Mouse (Mus musculus) testis, adult 2 months (tissue): ENCODE data around the gene Tmem119.

ENCODE experiments used
- CTCF ChIP-seq: fragments of 200-500 bp; IDR thresholded peaks from 2 replicates; pipeline ENCODE4 v1.5.1; 2012; ENCODE audit warnings: low read depth, mild to moderate bottlenecking, inconsistent platforms, low read length, moderate library complexity; ENCODE audit not compliant: control insufficient read depth, insufficient read depth, insufficient replicate concordance
- POLR2A ChIP-seq: fragments of 200-500 bp; IDR thresholded peaks from 2 replicates; pipeline ENCODE4 v1.6.1; 2012; ENCODE audit warnings: low read depth, mild to moderate bottlenecking, inconsistent platforms, low read length, moderate library complexity; ENCODE audit not compliant: control insufficient read depth

DNA sequence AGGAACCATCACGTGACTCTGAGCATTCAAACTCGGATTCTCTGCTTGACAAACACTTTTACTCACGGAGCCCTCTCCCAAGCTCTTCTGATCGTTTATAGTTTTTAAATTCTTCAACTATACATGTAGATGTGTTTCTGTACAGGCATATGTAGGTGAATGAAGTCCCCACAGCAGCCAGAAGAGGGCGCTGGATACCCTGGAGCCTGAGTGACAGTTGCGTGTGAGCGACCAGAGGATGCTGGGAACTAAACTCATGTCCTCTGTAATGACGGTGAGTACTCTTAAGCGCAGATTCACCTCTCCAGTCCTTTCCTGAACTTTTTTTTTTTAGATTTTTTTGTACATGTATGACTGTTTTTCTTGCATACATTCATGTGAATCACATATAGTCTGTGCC is 13.3 kb upstream of the Tmem119 start:
- TF ChIP-seq CTCF (peak; percentile 74; the same call in 1 of the 2 replicates), POLR2A (no peak)
